Mouse (Mus musculus) gastrocnemius, postnatal 36 days (tissue): ENCODE results near the gene Rimbp3. TPM values are rescaled to one million over a fixed set of nuclear protein-coding genes. Genes with fewer than 3 reads are reported as not detected.
"Not testable (repeated sequence)": the region's sequence is repeated elsewhere in the genome, so short reads cannot be mapped to it uniquely, and the experiment has no call there.

Experiments
- DNase-seq, 2 experiments: peaks; one replicate each; pipeline ENCODE4 v3.0.0; 2022
- intact Hi-C: fragments of 180-260 bp; cut with DNase I; formaldehyde crosslinking; loops from one replicate; pipeline ENCODE4 v1.15.1; 2025
- total RNA-seq, 2 experiments: library from RNA; stranded (reverse); gene quantifications; 2 replicates each; pipeline ENCODE4 v1.2.3; 2021

Rimbp3 gene
- total RNA-seq, 2 experiments from 2014 or later: not detected

GRCm38 (mm10) chr16:17209981-17210838 is 1.8 kb downstream of the Rimbp3 start:
- DNase-seq: peak; percentile 86 to 87

DNA sequence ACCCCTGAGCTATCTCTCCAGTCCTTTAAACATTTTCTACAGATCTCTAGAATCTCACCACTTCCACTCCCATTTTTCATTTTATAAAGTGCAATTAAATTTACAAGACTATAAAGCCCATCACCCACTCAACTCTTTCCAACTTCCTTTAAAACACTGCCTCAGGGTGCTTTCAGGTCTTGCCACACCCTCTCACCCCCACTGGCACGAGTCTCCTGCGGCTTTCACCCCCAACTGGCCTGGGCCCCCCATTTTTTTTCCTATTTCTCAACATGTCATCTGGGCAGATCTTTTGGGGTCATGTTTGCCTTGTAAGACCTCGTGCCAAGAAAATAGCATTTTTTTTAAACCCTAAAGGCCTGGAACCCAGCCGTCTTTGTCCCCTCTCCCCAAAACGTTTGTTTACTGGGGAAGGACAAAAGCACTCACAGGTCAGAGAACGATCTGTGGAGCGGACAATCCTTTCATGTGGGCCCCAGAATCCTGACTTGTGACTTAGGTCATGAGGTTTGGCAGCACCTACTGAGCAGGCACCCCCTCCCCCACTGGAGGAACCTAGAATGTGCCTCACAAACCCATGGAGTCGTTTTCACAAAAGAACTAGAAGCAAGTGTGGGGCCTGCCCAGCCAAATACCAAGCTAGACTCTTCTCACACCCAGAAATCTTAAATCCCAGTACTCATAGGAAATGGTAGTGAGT is 8.7 kb downstream of the Rimbp3 start:
- no peak for DNase-seq
- intact Hi-C loops: no loop called here

More at GRCm38 (mm10) chr16:17209981-17210838, 1.8 kb downstream of the Rimbp3 start:
- intact Hi-C loops: loop anchor here (2.0 to 5.0 kb wide), 3 partner anchors 61 to 78 kb away; partner anchors contain the start of genes Ccdc116 and Sdf2l1

DNA sequence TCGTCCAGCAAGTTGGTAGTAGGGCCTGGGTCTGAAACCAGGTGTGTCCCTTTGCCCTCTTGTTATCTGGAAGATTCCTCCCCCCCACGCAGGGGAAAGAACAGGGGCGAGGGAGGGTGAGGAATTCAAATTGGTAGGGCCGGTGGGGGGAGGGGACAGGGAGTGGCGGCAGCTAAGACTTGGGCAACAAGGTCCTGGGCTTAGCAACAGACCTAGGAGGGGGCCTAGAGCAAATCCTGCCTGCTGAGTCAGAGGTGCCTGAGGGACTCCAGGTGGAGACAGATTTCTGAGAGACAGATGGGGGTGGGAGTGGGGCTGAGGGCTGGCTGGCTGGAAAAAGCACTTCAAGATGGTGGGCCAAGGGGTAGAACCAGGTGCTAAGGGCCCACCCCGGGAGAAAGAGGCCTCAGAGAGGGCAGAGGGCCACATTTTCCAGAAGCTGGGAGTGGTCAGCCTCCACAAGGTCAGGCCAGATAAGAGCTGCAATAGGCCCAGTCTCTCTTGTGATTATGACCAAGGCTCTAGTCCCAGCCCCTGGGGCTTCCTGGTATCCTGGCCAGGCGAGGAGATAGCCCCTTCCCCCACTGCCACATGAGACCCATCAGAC is 11.8 kb downstream of the Rimbp3 start:
- DNase-seq: no peak
- intact Hi-C loops: no loop called here

GRCm38 (mm10) chr16:17222197-17222596 is 13.8 kb downstream of the Rimbp3 start:
- peak; percentile 94 to 97 for DNase-seq
- intact Hi-C loops: no loop called here

GRCm38 (mm10) chr16:17225584-17225983 is 17.2 kb downstream of the Rimbp3 start:
- intact Hi-C loops: no loop called here
- DNase-seq: no peak

GRCm38 (mm10) chr16:17226496-17226895 is 18.1 kb downstream of the Rimbp3 start:
- no peak for DNase-seq
- intact Hi-C loops: no loop called here

DNA sequence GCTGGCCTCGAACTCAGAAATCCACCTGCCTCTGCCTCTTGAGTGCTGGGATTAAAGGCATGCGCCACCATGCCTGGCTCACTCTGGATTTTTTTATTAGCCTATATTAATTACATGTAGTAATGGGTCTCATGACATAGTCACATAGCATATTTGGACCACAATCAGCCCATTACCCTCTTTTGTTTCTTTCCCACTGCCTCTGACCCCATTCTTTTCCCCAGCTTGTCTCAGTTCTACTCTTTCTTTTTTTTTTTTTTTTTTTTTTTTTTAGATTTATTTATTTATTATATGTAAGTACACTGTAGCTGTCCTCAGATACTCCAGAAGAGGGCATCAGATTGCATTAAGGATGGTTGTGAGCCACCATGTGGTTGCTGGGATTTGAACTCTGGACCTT is 23.1 kb downstream of the Rimbp3 start:
- DNase-seq, intact Hi-C loops: not testable (repeated sequence)

- intact Hi-C loops: no loop called here
- peak; percentile 90 to 93 for DNase-seq
Observed at GRCm38 (mm10) chr16:17232794-17233701, 24.6 kb downstream of the Rimbp3 start, which contains the start of gene Hic2. TSS of gene Hic2 (plus strand) at chr16:17233572.

- DNase-seq: peak in 1 of 2 experiments; percentile 31
- intact Hi-C loops: no loop called here
Observed at GRCm38 (mm10) chr16:17233702-17234498, 25.5 kb downstream of the Rimbp3 start.

- no peak for DNase-seq
- intact Hi-C loops: no loop called here
Observed at GRCm38 (mm10) chr16:17234499-17234895, 26.1 kb downstream of the Rimbp3 start.

- no peak for DNase-seq
- intact Hi-C loops: no loop called here
Observed at GRCm38 (mm10) chr16:17234916-17235665, 26.7 kb downstream of the Rimbp3 start.

GRCm38 (mm10) chr16:17237634-17238033 is 29.2 kb downstream of the Rimbp3 start:
- intact Hi-C loops: no loop called here
- no peak for DNase-seq

DNA sequence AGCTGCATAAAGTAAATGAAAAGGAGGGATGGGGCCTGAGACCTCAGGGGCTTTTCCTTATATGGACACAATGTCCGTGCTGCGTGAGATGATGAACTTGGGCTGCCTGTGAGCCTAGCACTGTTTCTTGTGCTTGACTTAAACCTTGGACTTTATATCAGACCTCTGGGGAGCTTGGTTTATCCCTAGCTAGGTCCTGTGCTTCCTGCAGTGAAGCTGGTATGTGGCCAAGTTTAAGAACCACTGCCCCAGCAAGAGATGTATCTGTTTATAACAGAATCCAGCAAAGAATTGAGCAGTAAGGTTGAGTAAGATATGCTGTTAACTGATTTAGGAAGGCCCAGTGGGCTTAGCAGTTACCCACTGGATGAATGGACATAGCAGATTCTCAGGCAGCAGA is 31.0 kb downstream of the Rimbp3 start:
- intact Hi-C loops: no loop called here

GRCm38 (mm10) chr16:17243731-17244130 is 35.3 kb downstream of the Rimbp3 start:
- intact Hi-C loops: no loop called here
- no peak for DNase-seq

More for the DNA sequence above, 31.0 kb downstream of the Rimbp3 start:
- no peak for DNase-seq

DNA sequence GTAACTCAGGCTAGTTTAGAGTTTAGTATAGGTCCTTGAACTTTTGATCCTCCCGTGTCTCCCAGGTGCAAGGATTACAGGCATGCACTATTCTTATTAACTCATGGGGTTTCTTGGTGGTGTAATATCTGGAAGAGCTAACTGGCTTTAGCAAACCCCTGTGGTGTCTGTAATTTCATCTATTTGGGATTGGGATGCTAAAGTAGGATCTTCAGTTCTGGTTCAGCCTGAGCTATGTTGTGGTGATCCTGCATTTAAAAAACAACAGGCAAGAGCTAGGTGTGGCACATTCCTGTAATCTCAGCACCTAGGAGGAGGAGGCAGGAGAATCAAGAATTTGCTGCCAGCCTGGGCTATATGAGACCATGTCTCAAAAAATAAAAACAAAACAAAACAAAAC is 36.6 kb downstream of the Rimbp3 start:
- intact Hi-C loops: no loop called here
- DNase-seq: no peak

DNA sequence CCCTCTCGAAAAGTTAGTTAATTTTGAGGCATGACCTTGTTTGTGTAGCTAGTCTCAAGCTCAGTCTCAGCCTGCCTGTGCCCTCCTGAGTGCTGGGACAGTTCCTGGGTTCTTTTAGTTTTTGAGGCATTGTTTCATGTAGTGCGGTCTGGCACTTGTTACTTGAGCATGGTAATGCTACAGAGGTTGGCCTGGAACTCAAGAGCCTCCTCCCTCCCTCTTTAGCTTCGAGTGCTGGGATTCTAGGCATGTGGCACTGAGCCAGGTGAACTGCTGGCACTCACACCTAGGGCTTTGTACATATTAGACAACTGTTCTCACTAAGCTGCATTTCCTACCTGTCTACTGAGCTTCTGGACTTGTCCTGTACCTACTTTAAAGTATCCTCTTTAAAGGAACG is 39.3 kb downstream of the Rimbp3 start:
- no peak for DNase-seq
- intact Hi-C loops: no loop called here

DNA sequence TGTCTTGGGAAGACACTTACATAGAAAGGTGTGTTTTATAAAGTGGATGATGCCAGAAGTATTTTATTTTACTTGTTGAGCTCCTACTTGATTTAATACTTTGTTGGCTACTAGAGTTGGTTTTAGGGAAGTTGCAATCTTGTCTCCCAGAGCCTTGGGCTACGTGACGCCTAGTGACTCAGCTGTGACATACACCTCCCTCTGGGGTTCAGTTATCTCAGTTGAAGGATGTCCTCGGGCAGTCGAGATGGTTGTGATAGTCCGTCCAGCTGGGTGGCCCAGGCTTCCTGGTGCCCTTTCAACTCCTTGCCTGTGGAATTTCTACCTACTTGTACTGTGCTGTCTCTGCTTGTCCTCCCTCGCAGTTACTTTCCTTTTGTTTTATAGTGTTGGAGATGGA is 40.7 kb downstream of the Rimbp3 start:
- intact Hi-C loops: no loop called here
- no peak for DNase-seq

- intact Hi-C loops: no loop called here
- peak in 1 of 2 experiments; percentile 36 for DNase-seq
Observed at GRCm38 (mm10) chr16:17251539-17251938, 43.1 kb downstream of the Rimbp3 start.
